In genomic region chr8:77419731-77420130, GRCm38 (mm10) we compare ENCODE assay signal across 8 mouse cellular contexts.
A peak's percentile ranks its signal among the peaks of the same experiment; 100 is the strongest.
DNase-seq lines count a peak whose midpoint lies in the region; ATAC-seq lines count a peak whose summit lies in the region.

No protein-coding gene starts in this region.

- 0 out of 2 replicates have a peak, but pooled peaks cover 3% of the 10 kb centered on the region for H3K36me3 ChIP-seq in hindbrain, embryonic 10.5 days
- no peaks in the 10 kb centered on the region for H3K36me3 ChIP-seq in hindbrain, embryonic 13.5 days

- H3K27me3 ChIP-seq in hindbrain, embryonic 10.5 days (ENCODE audit: insufficient read depth, poor library complexity, severe bottlenecking) = no peaks in the 10 kb centered on the region
- H3K27me3 ChIP-seq in hindbrain, embryonic 13.5 days = no peaks in the 10 kb centered on the region

- 57% methylated on average over 4 of the region's 4 CpGs for WGBS in hindbrain, embryonic 10.5 days
- WGBS in hindbrain, embryonic 13.5 days = 45% methylated on average over 4 of the region's 4 CpGs

- ATAC-seq in hindbrain, embryonic 13.5 days (ENCODE audit: low FRiP score) = no peak

- peaks cover 11% of the 10 kb centered on the region; the same call in 1 of the 2 replicates for H3K4me1 ChIP-seq in hindbrain, embryonic 10.5 days (replicated peaks)
- H3K4me1 ChIP-seq in hindbrain, embryonic 13.5 days (replicated peaks) = no peaks in the 10 kb centered on the region; the same call in 1 of the 2 replicates

- H3K9me3 ChIP-seq in hindbrain, embryonic 10.5 days = no peaks in the 10 kb centered on the region
- no peaks in the 10 kb centered on the region for H3K9me3 ChIP-seq in hindbrain, embryonic 13.5 days

- DNase-seq in hindbrain, embryonic 10.5 days (ENCODE audit: low spot score) = peak; percentile 57
- DNase-seq in adrenal gland, adult 8-10 months = peak; percentile 46
- DNase-seq in embryo, embryonic 10 days (ENCODE audit: low spot score) = peak; percentile 82
- DNase-seq in heart, postnatal 14 days = peak; percentile 69 to 85
- peak; percentile 59 to 83 for DNase-seq in layer of hippocampus, postnatal 25 days (ENCODE audit: extremely low spot score in 1 of 2, low spot score in 1 of 2)
- DNase-seq in mesoderm, embryonic 11.5 days (ENCODE audit: low read depth, low spot score) = peak; percentile 77
- peak; percentile 60 for DNase-seq in skeletal muscle tissue, adult 2 months (ENCODE audit: low read depth, low spot score)

- no peak overlapping the region for H3K9ac ChIP-seq in hindbrain, embryonic 13.5 days

- no peak overlapping the region for H3K4me3 ChIP-seq in hindbrain, embryonic 10.5 days
- no peak overlapping the region for H3K4me3 ChIP-seq in hindbrain, embryonic 13.5 days

- no peak overlapping the region for H3K27ac ChIP-seq in hindbrain, embryonic 10.5 days
- no peak overlapping the region for H3K27ac ChIP-seq in hindbrain, embryonic 13.5 days

- intact Hi-C loops in heart, postnatal 14 days (cut with DNase I) = loop anchor here (1.0 to 10.0 kb wide), 3 partner anchors 103 to 585 kb away; no protein-coding TSS in a partner anchor

- H3K4me2 ChIP-seq in hindbrain, embryonic 13.5 days = no peak overlapping the region
